Mouse (Mus musculus) gastrocnemius, adult 8-10 months (tissue): ENCODE data around the gene Psmd2. TPM values are rescaled to one million over a fixed set of nuclear protein-coding genes. Genes with fewer than 3 reads are reported as not detected.

Experiments used
- DNase-seq, 2 experiments: peaks; one replicate each; pipeline ENCODE4 v3.0.0; 2022; ENCODE audit warnings: low spot score in 2 of 2
- microRNA-seq: library from miRNA; unstranded; fragments of <30 nt; microRNA quantifications from one replicate; pipeline ENCODE4 v1.2.0, GENCODE M21; 2022
- total RNA-seq, 4 experiments: library from RNA; stranded (reverse); gene quantifications; 2 replicates each; pipeline ENCODE4 v1.2.4; 2022

Gene Psmd2
- total RNA-seq, 4 experiments from 2014 or later: 253 to 300 (median 286) TPM

DNA sequence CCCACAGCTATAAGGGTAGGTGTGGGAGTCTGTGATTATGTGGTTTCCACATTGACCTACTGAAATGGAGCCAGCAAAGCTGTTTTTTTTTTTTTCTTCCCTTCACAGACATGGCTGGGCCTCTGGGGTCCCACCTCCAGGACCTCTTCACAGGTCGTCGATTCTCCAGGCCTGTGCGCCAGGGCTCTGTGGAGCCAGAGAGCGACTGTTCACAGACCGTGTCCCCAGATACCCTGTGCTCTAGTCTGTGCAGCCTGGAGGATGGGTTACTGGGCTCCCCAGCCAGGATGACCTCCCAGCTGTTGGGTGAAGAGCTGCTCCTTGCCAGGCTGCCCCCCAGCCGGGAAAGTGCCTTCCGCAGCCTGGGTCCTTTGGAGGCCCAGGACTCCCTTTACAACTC, 49.9 kb downstream of the Psmd2 start:
- DNase-seq: no peak

DNA sequence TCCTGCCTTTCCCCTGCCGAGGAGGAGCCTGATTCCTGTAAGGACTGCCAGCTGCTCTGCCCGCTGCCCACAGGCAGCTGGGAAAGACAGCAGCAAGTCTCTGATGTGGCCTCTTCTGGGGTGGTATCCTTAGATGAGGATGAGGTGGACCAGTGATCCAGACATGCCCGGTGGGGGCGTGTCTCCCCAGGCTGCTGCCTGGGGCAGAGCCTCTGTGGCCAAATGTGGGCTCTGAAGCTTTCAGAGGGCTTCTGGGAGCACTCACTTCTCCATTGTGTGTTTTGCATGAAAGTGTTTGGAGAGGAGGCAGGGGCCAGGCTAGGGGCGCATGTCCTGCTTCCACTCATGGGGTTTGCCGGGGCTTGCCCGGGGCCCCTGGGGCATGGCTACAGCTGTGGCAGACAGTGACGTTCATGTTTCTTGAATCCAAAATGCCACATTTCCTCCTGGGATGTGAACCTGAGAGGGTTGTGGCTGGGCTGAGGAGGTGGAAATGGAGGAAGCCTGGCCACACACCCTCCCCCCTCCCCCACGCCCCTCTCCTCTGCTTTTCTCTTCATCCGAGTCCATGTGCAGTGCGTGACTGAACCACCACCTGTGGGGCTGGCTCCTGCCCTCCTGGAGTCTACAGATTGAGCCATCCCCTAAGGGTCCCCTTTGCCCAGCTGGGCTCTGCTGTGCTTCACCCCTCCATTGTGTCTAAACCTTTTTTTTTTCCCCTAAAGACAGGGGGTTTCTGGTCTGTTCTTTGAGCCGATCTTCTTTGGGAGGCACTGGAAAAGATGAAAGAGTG, 50.5 kb downstream of the Psmd2 start:
- no peak for DNase-seq

DNA sequence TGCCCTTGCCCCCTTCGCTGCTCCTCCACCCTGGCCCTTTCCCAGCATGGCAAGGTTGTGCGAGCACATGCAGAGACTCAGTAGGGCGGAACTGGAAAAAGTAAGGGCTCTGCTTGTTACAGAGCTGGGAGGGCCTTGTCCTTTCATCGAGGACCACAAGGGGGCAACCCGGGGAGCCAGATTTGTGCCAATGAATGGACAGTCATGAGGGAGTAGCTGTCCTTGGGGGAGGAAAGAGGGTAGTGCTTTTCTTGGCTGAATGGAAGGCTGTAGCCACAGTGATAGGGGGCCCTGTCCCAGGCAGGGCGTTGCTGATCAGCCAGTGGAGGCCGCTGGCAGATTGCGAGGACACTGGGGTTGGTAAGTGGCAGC, 51.1 kb downstream of the Psmd2 start:
- no peak for DNase-seq

DNA sequence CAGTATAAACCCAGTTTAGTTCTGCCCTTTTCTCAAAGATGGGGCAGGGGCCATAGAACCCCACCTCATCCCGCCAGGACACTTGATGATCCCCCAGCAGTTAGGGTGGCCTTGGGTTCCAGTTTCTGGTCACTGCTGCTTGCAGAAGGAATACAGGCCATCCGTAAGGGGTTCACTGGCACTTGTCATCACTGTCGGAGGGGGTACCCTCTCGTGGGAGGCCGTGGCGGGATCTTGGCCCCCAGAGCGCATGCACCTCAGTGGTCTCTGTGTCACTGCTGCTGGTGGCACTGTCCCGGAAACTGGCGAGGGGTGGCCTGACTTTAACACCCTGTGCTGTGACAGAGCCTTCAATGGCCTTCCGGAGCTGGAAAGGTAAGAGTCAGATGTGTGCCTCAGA, 51.6 kb downstream of the Psmd2 start:
- no peak for DNase-seq

GRCm38 (mm10) chr16:20703699-20704400, 52.4 kb downstream of the Psmd2 start:
- DNase-seq: no peak

GRCm38 (mm10) chr16:20705786-20706185, 54.3 kb downstream of the Psmd2 start:
- DNase-seq: no peak

DNA sequence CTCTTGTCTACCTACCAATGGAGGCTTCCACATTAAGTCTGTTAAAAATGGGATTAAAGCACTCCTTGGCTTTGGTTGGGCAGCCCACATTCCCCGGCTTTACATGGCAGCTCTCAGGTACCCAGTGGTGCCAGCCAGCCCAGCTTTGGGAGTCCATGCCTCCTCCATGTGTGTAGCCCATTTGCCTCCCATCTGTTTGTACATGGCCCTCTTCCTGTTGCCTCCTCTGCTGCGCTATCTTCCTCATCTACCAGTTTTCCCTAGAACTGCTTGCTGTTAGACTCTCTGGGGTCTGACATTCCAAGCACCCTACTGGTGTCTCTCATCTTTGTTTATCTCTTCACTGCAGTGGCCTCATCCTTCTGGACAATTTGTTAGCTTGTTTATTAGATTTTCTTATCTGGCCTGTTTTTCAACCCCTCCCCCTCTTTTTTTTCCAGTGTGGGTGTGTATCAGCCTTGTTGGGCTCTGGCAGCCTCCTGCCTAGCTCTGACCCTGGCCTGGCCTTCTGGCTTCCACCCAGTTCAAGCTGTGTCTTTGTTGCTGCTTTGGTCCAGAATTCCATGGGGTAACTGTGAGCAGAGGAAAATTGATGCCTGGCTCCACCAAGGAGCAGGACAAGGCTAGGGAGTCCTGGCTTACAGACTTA, 55.1 kb downstream of the Psmd2 start:
- DNase-seq: no peak

GRCm38 (mm10) chr16:20708220-20708938, 56.9 kb downstream of the Psmd2 start:
- DNase-seq: no peak

GRCm38 (mm10) chr16:20708939-20709734, 57.7 kb downstream of the Psmd2 start:
- DNase-seq: no peak

DNA sequence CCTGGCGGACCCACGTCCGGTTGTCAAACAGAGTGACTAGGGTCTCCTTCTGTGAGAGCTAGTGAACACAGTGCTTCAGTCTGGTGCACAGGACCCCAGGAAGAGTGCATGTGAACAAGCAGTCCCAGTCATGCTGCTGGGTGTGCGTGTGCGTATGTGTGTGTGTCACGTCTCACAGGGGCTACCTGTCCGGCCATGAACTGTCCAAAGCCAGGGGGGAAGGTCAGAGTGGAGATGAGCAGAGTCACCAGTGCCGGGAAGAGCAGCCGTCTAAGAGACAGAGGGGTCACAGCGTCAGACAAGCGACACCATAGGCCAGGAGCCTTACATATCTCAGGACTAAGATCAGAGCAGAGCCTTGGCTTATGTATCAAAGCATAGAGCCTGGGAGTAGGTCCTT, 58.9 kb downstream of the Psmd2 start:
- DNase-seq: no peak

DNA sequence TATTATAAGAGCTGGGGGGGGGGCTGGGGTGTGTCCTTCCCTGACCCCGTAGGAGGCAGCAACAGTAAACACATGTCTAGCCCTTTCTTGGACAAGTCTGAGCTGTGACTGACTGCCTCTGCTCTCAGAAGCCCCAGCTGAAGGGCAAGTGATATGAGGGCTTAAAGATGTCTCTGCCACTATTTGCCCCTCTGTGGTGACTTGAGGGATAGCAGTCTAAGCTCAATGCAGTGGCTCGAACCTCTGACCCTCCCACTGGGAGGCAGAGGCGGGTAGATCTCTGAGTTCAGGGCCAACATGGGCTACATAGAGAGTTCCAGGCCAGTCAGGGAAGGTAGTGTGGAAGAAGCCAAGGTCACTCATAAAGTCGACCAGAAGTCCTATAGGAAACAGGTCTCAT, 59.4 kb downstream of the Psmd2 start:
- DNase-seq: no peak

DNA sequence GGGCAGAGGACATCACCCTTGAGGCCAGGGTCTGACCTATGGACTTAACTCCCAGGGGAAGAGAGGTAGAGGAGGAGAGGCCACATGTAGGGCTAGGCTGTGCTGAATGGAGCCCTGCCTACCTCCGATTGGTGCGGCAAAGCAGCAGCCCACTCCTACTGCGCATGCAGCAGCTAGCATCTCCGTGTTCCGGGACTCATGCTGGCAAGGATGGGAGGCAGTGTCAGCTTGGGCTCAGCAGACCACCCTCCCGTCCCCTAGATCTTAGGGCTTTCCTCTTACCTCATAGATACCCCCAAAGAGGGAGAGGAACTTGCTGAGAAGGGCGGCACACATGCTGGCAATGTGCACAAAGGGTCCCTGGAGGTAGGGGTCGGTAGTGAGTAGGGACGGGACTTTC, 60.7 kb downstream of the Psmd2 start:
- DNase-seq: no peak

GRCm38 (mm10) chr16:20712889-20713288, 61.4 kb downstream of the Psmd2 start:
- DNase-seq: no peak

Small RNA genes within 50 kb of the gene (microRNA-seq; reads per million reads assigned to microRNA genes)
- gene Mir1224: 3.3 reads per million

Other genes with a start within 250 kb of the Psmd2 start
- gene Abcc5, start 225.3 kb upstream of the Psmd2 start, total RNA-seq: 10 to 100 TPM; 54.1 to 72.5 (median 64.8) TPM
- gene Eif2b5, start 152.8 kb upstream of the Psmd2 start, total RNA-seq: 10 to 100 TPM; 53.8 to 71.3 (median 68.1) TPM
- 10 to 100 TPM; 24.5 to 30.0 (median 27.2) TPM for gene Dvl3, start 134.7 kb upstream of the Psmd2 start, total RNA-seq
- 100 to 1,000 TPM; 113 to 138 (median 134) TPM for gene Ap2m1, start 116.2 kb upstream of the Psmd2 start, total RNA-seq
- gene Abcf3, start 103.1 kb upstream of the Psmd2 start, total RNA-seq: 10 to 100 TPM; 55.9 to 75.5 (median 66.6) TPM
- gene Vwa5b2, start 62.2 kb upstream of the Psmd2 start, total RNA-seq: under 1 TPM in 1 of 4 experiments, not detected in 3; 0.13 TPM
- 1 to 10 TPM; 2.4 to 6.6 (median 4.4) TPM for gene Eef1akmt4, start 40.1 kb upstream of the Psmd2 start, total RNA-seq
- under 1 TPM in 1 of 4 experiments, not detected in 3; 0.09 TPM for gene Gm49333, start 40.0 kb upstream of the Psmd2 start, total RNA-seq
- 10 to 100 TPM; 10.1 to 13.6 (median 12.2) TPM for gene Alg3, start 39.9 kb upstream of the Psmd2 start, total RNA-seq
- 1 to 10 TPM in 1 of 4 experiments, under 1 TPM in 3; 0.41 to 1.5 (median 0.51) TPM for gene Camk2n2, start 30.4 kb upstream of the Psmd2 start, total RNA-seq
- under 1 TPM in 3 of 4 experiments, not detected in 1; 0.12 to 0.40 (median 0.19) TPM for gene Ece2, start 21.8 kb upstream of the Psmd2 start, total RNA-seq
- gene Eif4g1, start 16.7 kb downstream of the Psmd2 start, total RNA-seq: 100 to 1,000 TPM; 448 to 476 (median 451) TPM
- gene Fam131a, start 41.6 kb downstream of the Psmd2 start, total RNA-seq: 10 to 100 TPM; 48.8 to 74.6 (median 59.1) TPM
- gene Polr2h, start 66.0 kb downstream of the Psmd2 start, total RNA-seq: 10 to 100 TPM in 2 of 4 experiments, 1 to 10 TPM in 2; 7.5 to 10.5 (median 9.9) TPM
- 1 to 10 TPM in 2 of 4 experiments, under 1 TPM in 2; 0.68 to 1.2 (median 1.1) TPM for gene Clcn2, start 66.1 kb downstream of the Psmd2 start, total RNA-seq
- gene Chrd, start 81.5 kb downstream of the Psmd2 start, total RNA-seq: 1 to 10 TPM; 1.3 to 2.9 (median 2.3) TPM
- 1 to 10 TPM; 4.8 to 7.1 (median 6.2) TPM for gene Thpo, start 82.9 kb downstream of the Psmd2 start, total RNA-seq